Mouse (Mus musculus) embryonic facial prominence, embryonic 15.5 days (tissue): ENCODE measurements at regions not wholly inside any gene's neighbourhood (a gene's known extent, or its start where the extent isn't known, plus 50 kb on each side); places are given as distances from the start of the nearest gene placed in this dataset.

Experiments
- ATAC-seq: fragments of 200-750 bp; cut with Nextera tagmentation; 2 replicates; pipeline ENCODE4 v1.8.0; 2017; ENCODE audit warnings: low read depth, moderate TSS enrichment; ENCODE audit not compliant: insufficient number of reproducible peaks, low FRiP score, low TSS enrichment
- H3K27ac ChIP-seq: fragments of 300-500 bp; sonication (generic); replicated peaks from 2 replicates; pipeline ENCODE4 v1.5.1; 2015; ENCODE audit warnings: mild to moderate bottlenecking, inconsistent platforms
- H3K27me3 ChIP-seq: fragments of 300-500 bp; sonication (generic); 2 replicates; pipeline ENCODE4 v1.6.1; 2015; ENCODE audit warnings: inconsistent platforms
- H3K36me3 ChIP-seq: fragments of 300-500 bp; sonication (generic); 2 replicates; pipeline ENCODE4 v1.6.1; 2015; ENCODE audit warnings: mild to moderate bottlenecking, inconsistent platforms
- H3K4me1 ChIP-seq: fragments of 300-500 bp; sonication (generic); 2 replicates; pipeline ENCODE4 v1.6.1; 2015; ENCODE audit warnings: inconsistent platforms
- H3K4me2 ChIP-seq: fragments of 300-500 bp; sonication (generic); replicated peaks from 2 replicates; pipeline ENCODE4 v1.6.1; 2015; ENCODE audit warnings: mild to moderate bottlenecking, inconsistent platforms
- H3K4me3 ChIP-seq: fragments of 300-500 bp; sonication (generic); replicated peaks from 2 replicates; pipeline ENCODE4 v1.5.1; 2015; ENCODE audit warnings: mild to moderate bottlenecking, inconsistent platforms
- H3K9ac ChIP-seq: fragments of 300-500 bp; sonication (generic); 2 replicates; pipeline ENCODE4 v1.6.1; 2015; ENCODE audit warnings: inconsistent platforms
- H3K9me3 ChIP-seq: fragments of 300-500 bp; sonication (generic); replicated peaks from 2 replicates; pipeline ENCODE4 v1.6.1; 2016; ENCODE audit warnings: inconsistent platforms
- WGBS: fragments of 180-500 bp; shearing (Covaris S2); methylation state at CpG from one replicate; pipeline ENCODE4 v1.1.7; 2015; 5-methylcytosine and 5-hydroxymethylcytosine counted together

GRCm38 (mm10) chr4:33696969-33697368, 227.4 kb upstream of the Cnr1 start:
- no peaks in the 10 kb centered on the region for H3K36me3 ChIP-seq
- H3K27ac ChIP-seq: no peak overlapping the region; the same call in 1 of the 2 replicates
- H3K4me2 ChIP-seq: no peak overlapping the region
- ATAC-seq: no peak
- no peaks in the 10 kb centered on the region for H3K27me3 ChIP-seq
- no peaks in the 10 kb centered on the region for H3K9me3 ChIP-seq
- H3K4me3 ChIP-seq: no peak overlapping the region
- no peak overlapping the region for H3K9ac ChIP-seq
- no peaks in the 10 kb centered on the region for H3K4me1 ChIP-seq
- 43% methylated on average over 8 of the region's 8 CpGs for WGBS

- Histone ChIP-seq H3K27me3 (no peaks in the 10 kb centered on the region), H3K9ac (no peak overlapping the region), H3K9me3 (no peaks in the 10 kb centered on the region), H3K27ac (no peak overlapping the region), H3K36me3 (no peaks in the 10 kb centered on the region), H3K4me2 (no peak overlapping the region), H3K4me1 (no peaks in the 10 kb centered on the region), H3K4me3 (no peak overlapping the region)
- ATAC-seq: no peak
- WGBS: 72% methylated on average over 7 of the region's 7 CpGs
Measured at GRCm38 (mm10) chr4:33702028-33702666, 222.2 kb upstream of the Cnr1 start.

- Histone ChIP-seq H3K9ac (no peak overlapping the region), H3K27me3 (no peaks in the 10 kb centered on the region), H3K4me2 (no peak overlapping the region), H3K4me3 (no peak overlapping the region), H3K36me3 (no peaks in the 10 kb centered on the region), H3K27ac (no peak overlapping the region), H3K9me3 (no peaks in the 10 kb centered on the region), H3K4me1 (no peaks in the 10 kb centered on the region)
- WGBS: 91% methylated on average over 6 of the region's 6 CpGs
- no peak for ATAC-seq
Measured at GRCm38 (mm10) chr4:33705722-33706121, 218.7 kb upstream of the Cnr1 start.

- Histone ChIP-seq H3K9me3 (no peaks in the 10 kb centered on the region), H3K27me3 (no peaks in the 10 kb centered on the region), H3K27ac (no peak overlapping the region), H3K4me2 (no peak overlapping the region), H3K4me3 (no peak overlapping the region), H3K9ac (no peak overlapping the region), H3K4me1 (no peaks in the 10 kb centered on the region), H3K36me3 (no peaks in the 10 kb centered on the region)
- 48% methylated on average over 10 of the region's 10 CpGs for WGBS
- no peak for ATAC-seq
Measured at GRCm38 (mm10) chr4:33706785-33707184, 217.6 kb upstream of the Cnr1 start.

- H3K36me3 ChIP-seq: no peaks in the 10 kb centered on the region
- H3K4me3 ChIP-seq: no peak overlapping the region
- H3K27ac ChIP-seq: no peak overlapping the region
- 39% methylated on average over 20 of the region's 20 CpGs for WGBS
- H3K4me2 ChIP-seq: no peak overlapping the region
- no peaks in the 10 kb centered on the region for H3K27me3 ChIP-seq
- peaks cover 4% of the 10 kb centered on the region; the same call in 1 of the 2 replicates for H3K4me1 ChIP-seq
- ATAC-seq: no peak
- no peak overlapping the region for H3K9ac ChIP-seq
- no peaks in the 10 kb centered on the region for H3K9me3 ChIP-seq
Measured at GRCm38 (mm10) chr4:33716475-33717117, 207.8 kb upstream of the Cnr1 start.

GRCm38 (mm10) chr4:33720972-33721371, 203.4 kb upstream of the Cnr1 start:
- Histone ChIP-seq H3K9me3 (no peaks in the 10 kb centered on the region), H3K27me3 (no peaks in the 10 kb centered on the region), H3K9ac (no peak overlapping the region), H3K4me1 (peaks cover 4% of the 10 kb centered on the region; the same call in 1 of the 2 replicates), H3K4me3 (no peak overlapping the region), H3K4me2 (no peak overlapping the region), H3K36me3 (no peaks in the 10 kb centered on the region), H3K27ac (no peak overlapping the region)
- no peak for ATAC-seq
- 92% methylated on average over 10 of the region's 10 CpGs for whole genome bisulfite sequencing

GRCm38 (mm10) chr4:33721971-33722370, 202.4 kb upstream of the Cnr1 start:
- Histone ChIP-seq H3K4me1 (no peaks in the 10 kb centered on the region), H3K36me3 (no peaks in the 10 kb centered on the region), H3K9me3 (no peaks in the 10 kb centered on the region), H3K27ac (no peak overlapping the region), H3K4me3 (no peak overlapping the region), H3K4me2 (no peak overlapping the region), H3K9ac (no peak overlapping the region), H3K27me3 (no peaks in the 10 kb centered on the region)
- ATAC-seq: no peak
- WGBS: 87% methylated on average over 4 of the region's 4 CpGs

GRCm38 (mm10) chr4:33731837-33732236, 192.6 kb upstream of the Cnr1 start:
- Histone ChIP-seq H3K4me1 (no peaks in the 10 kb centered on the region), H3K27me3 (no peaks in the 10 kb centered on the region), H3K36me3 (no peaks in the 10 kb centered on the region), H3K27ac (no peak overlapping the region), H3K9ac (no peak overlapping the region), H3K4me2 (no peak overlapping the region), H3K9me3 (no peaks in the 10 kb centered on the region), H3K4me3 (no peak overlapping the region)
- ATAC-seq: no peak
- 89% methylated on average over 4 of the region's 4 CpGs for WGBS

- 41% methylated on average over 8 of the region's 8 CpGs for WGBS
- no peaks in the 10 kb centered on the region for H3K27me3 ChIP-seq
- H3K9me3 ChIP-seq: no peaks in the 10 kb centered on the region
- H3K4me1 ChIP-seq: no peaks in the 10 kb centered on the region
- no peak overlapping the region for H3K27ac ChIP-seq
- no peak overlapping the region for H3K4me2 ChIP-seq
- H3K36me3 ChIP-seq: no peaks in the 10 kb centered on the region
- no peak for ATAC-seq
- no peak overlapping the region for H3K9ac ChIP-seq
- H3K4me3 ChIP-seq: no peak overlapping the region
Measured at GRCm38 (mm10) chr4:33734923-33735322, 189.5 kb upstream of the Cnr1 start.

- Histone ChIP-seq H3K27me3 (no peaks in the 10 kb centered on the region), H3K27ac (no peak overlapping the region)
- 49% methylated on average over 3 of the region's 3 CpGs for WGBS
Measured at GRCm38 (mm10) chr4:33735442-33735966, 188.9 kb upstream of the Cnr1 start.

GRCm38 (mm10) chr4:33736061-33736701, 188.2 kb upstream of the Cnr1 start:
- Histone ChIP-seq H3K4me1 (no peaks in the 10 kb centered on the region), H3K4me2 (no peak overlapping the region), H3K9me3 (no peaks in the 10 kb centered on the region), H3K36me3 (no peaks in the 10 kb centered on the region), H3K27me3 (no peaks in the 10 kb centered on the region), H3K9ac (no peak overlapping the region), H3K4me3 (no peak overlapping the region), H3K27ac (no peak overlapping the region)
- WGBS: 69% methylated on average over 9 of the region's 9 CpGs
- ATAC-seq: no peak

More at GRCm38 (mm10) chr4:33735442-33735966, 188.9 kb upstream of the Cnr1 start:
- no peaks in the 10 kb centered on the region for H3K9me3 ChIP-seq
- no peaks in the 10 kb centered on the region for H3K36me3 ChIP-seq
- H3K9ac ChIP-seq: no peak overlapping the region
- no peak for ATAC-seq
- H3K4me1 ChIP-seq: no peaks in the 10 kb centered on the region
- no peak overlapping the region for H3K4me2 ChIP-seq
- H3K4me3 ChIP-seq: no peak overlapping the region
